8 mouse cellular contexts compared by ENCODE assay signal in the genomic region with DNA sequence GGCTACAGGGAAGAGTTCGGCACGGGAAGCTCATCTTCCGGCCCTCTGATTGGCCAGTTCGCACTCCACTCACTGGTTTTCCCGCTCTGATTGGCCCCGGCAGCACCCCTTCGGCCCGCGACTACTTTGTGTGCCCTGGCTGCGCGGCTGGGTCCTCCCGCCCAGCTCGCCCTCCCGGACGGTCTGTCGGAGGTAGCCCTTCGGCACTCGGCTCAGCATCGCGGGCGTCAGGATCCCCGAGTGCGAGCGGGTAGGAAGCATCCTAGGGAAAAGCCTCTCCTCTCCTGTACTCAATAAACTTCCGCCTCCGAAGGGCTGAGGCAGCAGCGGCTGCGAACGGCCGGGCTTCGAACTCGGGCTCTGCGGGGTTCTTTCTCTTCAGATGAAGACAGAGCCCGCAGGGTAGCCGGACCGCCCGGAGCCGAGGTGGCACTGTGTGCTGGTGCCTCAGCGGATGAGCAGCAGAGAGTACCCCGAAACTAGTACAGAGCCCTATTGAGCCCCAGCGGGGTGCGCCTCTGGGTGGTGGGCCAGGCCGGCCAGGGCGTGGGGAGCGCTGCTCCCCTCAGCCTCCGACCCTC. TPM values are rescaled to one million over a fixed set of nuclear protein-coding genes. Genes with fewer than 3 reads are reported as not detected.
A peak's percentile ranks its signal among the peaks of the same experiment; 100 is the strongest.
DNase-seq lines count a peak whose midpoint lies in the region; ATAC-seq and TF ChIP-seq lines count a peak whose summit lies in the region.

Gene Fut8, plus strand, starts transcription at position 176 of the 581 bp plus-strand sequence.

- H3K4me1 ChIP-seq in hindbrain, embryonic 15.5 days (replicated peaks): peaks cover 12% of the 10 kb centered on the region

- peak; percentile 70 for DNase-seq in Patski (ENCODE audit: low read depth, low spot score)
- peak; percentile 88 to 91 for DNase-seq in cerebellum, postnatal 14 days
- peak; percentile 78 for DNase-seq in frontal cortex, postnatal 25 days (ENCODE audit: low spot score in 2 of 2)
- DNase-seq in left cerebral cortex, adult 11 months (ENCODE audit: low spot score): peak; percentile 87
- peak; percentile 91 to 94 for DNase-seq in lung, postnatal 4 days
- peak; percentile 49 for DNase-seq in retina, postnatal 7 days (ENCODE audit: low read depth, low spot score)
- DNase-seq in urinary bladder, adult 2 months (ENCODE audit: low spot score): peak; percentile 83

- H3K27ac ChIP-seq in hindbrain, embryonic 15.5 days (replicated peaks): peak within 1 kb of the TSS; percentile 98

- peak within 1 kb of the TSS; percentile 72 for H3K4me2 ChIP-seq in hindbrain, embryonic 15.5 days

- no peak for TF ChIP-seq CTCF in Patski (IDR thresholded peaks at IDR 0.05)

- ATAC-seq in Patski: peak; percentile 89
- peak; percentile 76 for ATAC-seq in hindbrain, embryonic 15.5 days (ENCODE audit: low FRiP score, low read depth)

- under 1% methylated on average over 46 of the region's 46 CpGs for WGBS in hindbrain, embryonic 15.5 days

- in situ Hi-C loops in Patski (cut with MboI; ENCODE audit: low pct_unique_long_range_greater_than_20kb): loop anchor here (5.0 to 25.0 kb wide), 5 partner anchors 203 to 1849 kb away; partner anchors contain the start of gene Pigh

- CTCF ChIA-PET in Patski (lab: Charles Lee): interaction anchor here (0.8 to 1.9 kb wide), 7 partner anchors 14 to 244 kb away, joined by 3 to 8 read pairs (median 4); no protein-coding TSS in a partner anchor

- POLR2A ChIA-PET in Patski (lab: Charles Lee): interaction anchor here (0.5 kb wide), 1 partner anchor 17 kb away, joined by 3 read pairs; no protein-coding TSS in a partner anchor

- H3K4me3 ChIP-seq in hindbrain, embryonic 15.5 days: peak within 1 kb of the TSS; percentile 72

- no peaks in the 10 kb centered on the region for H3K9me3 ChIP-seq in hindbrain, embryonic 15.5 days

- H3K9ac ChIP-seq in hindbrain, embryonic 15.5 days: peak within 1 kb of the TSS; percentile 90

- H3K27me3 ChIP-seq in Patski: no peaks in the 10 kb centered on the region
- H3K27me3 ChIP-seq in hindbrain, embryonic 15.5 days: no peaks in the 10 kb centered on the region

- H3K36me3 ChIP-seq in hindbrain, embryonic 15.5 days: no peaks in the 10 kb centered on the region

RNA-seq across cellular contexts. Expression of gene Fut8, which starts in this region (rescaled TPM):
- polyA plus RNA-seq in Patski (2021): 62.2 TPM
- polyA plus RNA-seq in hindbrain, embryonic 15.5 days (2015; fragmentation: Nextera tagmentation; extraction: Ambion mirVana): 65.2 and 65.6 TPM in 2 replicates
- 7.6 and 16.2 TPM in 2 replicates for polyA plus RNA-seq in urinary bladder, adult 2 months (2012; rRNA removed)

Comparison
In these comparisons a context has a peak if more than half of its experiments do, and no peak if none do; other contexts are left out.
1. Peak in every context shown above with its lines: DNase-seq, ATAC-seq, H3K4me3 ChIP-seq and H3K27ac ChIP-seq.